In genomic region chr5:81159013-81159412, GRCm38 (mm10) we compare ENCODE assay signal across 15 mouse cellular contexts.
"Had no signal": no experiment of that assay in that cellular context is flagged by ENCODE, and none has a peak within 500 bp of the region (broad histone marks: within the 10 kb centered on the region; RNA-seq: fewer than 3 reads in every experiment).

No protein-coding gene starts in this region.

- H3K27ac ChIP-seq: kidney, embryonic 15.5 days; liver, embryonic 13.5 days; midbrain, embryonic 12.5 days; midbrain, embryonic 15.5 days had no signal

- ATAC-seq: midbrain, embryonic 15.5 days had no signal

- DNase-seq: kidney, adult 11 months; kidney, adult 8-10 months; kidney, postnatal 10 days; kidney, postnatal 36 days; liver, embryonic 13.5 days; lung, adult 2 months; lung, postnatal 14 days; lung, postnatal 4 days; right cerebral cortex, adult 18-20 months; thymus, adult 18-20 months; thymus, postnatal 36 days had no signal

- H3K4me2 ChIP-seq: kidney, embryonic 15.5 days; liver, embryonic 13.5 days; midbrain, embryonic 12.5 days; midbrain, embryonic 15.5 days had no signal

- H3K4me3 ChIP-seq: kidney, embryonic 15.5 days; liver, embryonic 13.5 days; midbrain, embryonic 12.5 days; midbrain, embryonic 15.5 days; myocyte had no signal

- H3K27me3 ChIP-seq: kidney, embryonic 15.5 days; liver, embryonic 13.5 days; midbrain, embryonic 12.5 days; midbrain, embryonic 15.5 days had no signal

- H3K9me3 ChIP-seq: kidney, embryonic 15.5 days; liver, embryonic 13.5 days; midbrain, embryonic 12.5 days; midbrain, embryonic 15.5 days had no signal

- H3K4me1 ChIP-seq: kidney, embryonic 15.5 days; liver, embryonic 13.5 days had no signal

- H3K9ac ChIP-seq: kidney, embryonic 15.5 days; liver, embryonic 13.5 days; midbrain, embryonic 12.5 days; midbrain, embryonic 15.5 days had no signal

- H3K36me3 ChIP-seq: kidney, embryonic 15.5 days; liver, embryonic 13.5 days; midbrain, embryonic 12.5 days; midbrain, embryonic 15.5 days had no signal
